25 mouse cellular contexts compared by ENCODE assay signal in the genomic region with DNA sequence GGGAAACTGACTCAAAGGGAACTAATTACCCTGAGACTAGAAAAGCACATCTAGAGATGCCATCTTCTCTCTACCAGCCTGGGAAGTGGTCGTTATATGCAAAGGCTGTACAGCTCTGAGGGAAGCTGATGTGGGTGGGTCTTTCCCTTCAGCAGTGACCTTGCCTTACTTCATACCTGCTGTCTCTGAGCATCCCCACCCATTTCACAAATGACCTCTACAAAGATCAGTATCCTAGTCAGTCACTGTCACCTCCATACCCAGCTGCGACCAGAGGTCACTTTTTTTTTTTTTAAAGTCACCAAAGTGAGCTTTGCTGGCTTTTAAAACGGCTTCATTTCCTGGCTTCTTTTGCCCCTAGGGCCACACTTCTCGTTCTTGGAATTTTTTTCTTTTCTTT.
DNase-seq lines count a peak whose midpoint lies in the region; ATAC-seq and TF ChIP-seq lines count a peak whose summit lies in the region.
"Had no signal": no experiment of that assay in that cellular context is flagged by ENCODE, and none has a peak within 500 bp of the region (broad histone marks: within the 10 kb centered on the region; RNA-seq: fewer than 3 reads in every experiment).

No protein-coding gene starts in this region.

- 0 out of 2 replicates have a peak overlapping the region, but pooled peaks have one; percentile 0 for H3K4me2 ChIP-seq in embryonic facial prominence, embryonic 15.5 days (replicated peaks)
- peak overlapping the region; percentile 16; the same call in 1 of the 2 replicates for H3K4me2 ChIP-seq in stomach, embryonic 14.5 days (replicated peaks; ENCODE audit: low read depth, low read length)
- H3K4me2 ChIP-seq in neural tube, embryonic 15.5 days = no peak overlapping the region
- H3K4me2 ChIP-seq: heart, embryonic 11.5 days; hindbrain, embryonic 15.5 days had no signal

- no peak overlapping the region for H3K27ac ChIP-seq in embryonic facial prominence, embryonic 15.5 days (replicated peaks)
- no peak overlapping the region for H3K27ac ChIP-seq in embryonic facial prominence, embryonic 10.5 days (replicated peaks)
- H3K27ac ChIP-seq in ES-E14 (ENCODE audit: insufficient read depth, low read depth, low read length, poor library complexity, severe bottlenecking) = no peak overlapping the region; the same call in 1 of the 2 replicates
- no peak overlapping the region for H3K27ac ChIP-seq in stomach, embryonic 14.5 days (ENCODE audit: low read length)
- H3K27ac ChIP-seq in neural tube, embryonic 15.5 days (replicated peaks) = no peak overlapping the region
- H3K27ac ChIP-seq: gastrocnemius, adult 2 months; hindbrain, embryonic 12.5 days; hindbrain, embryonic 15.5 days had no signal

- in situ Hi-C loops in ES-E14 (cut with MboI; ENCODE audit: low sequenced_read_pairs in 2 of 2, unreplicated experiment in 2 of 2) = no loop called here

- no peaks in the 10 kb centered on the region for H3K9me3 ChIP-seq in embryonic facial prominence, embryonic 15.5 days (replicated peaks)
- no peaks in the 10 kb centered on the region for H3K9me3 ChIP-seq in embryonic facial prominence, embryonic 10.5 days
- H3K9me3 ChIP-seq in E14TG2a.4 (ENCODE audit: low read length) (no peaks in the 10 kb centered on the region), ES-E14 (ENCODE audit: control insufficient read depth, insufficient read depth, low read depth, low read length) (no peaks in the 10 kb centered on the region)
- no peaks in the 10 kb centered on the region for H3K9me3 ChIP-seq in stomach, embryonic 14.5 days (ENCODE audit: control insufficient read depth, low read depth, low read length)
- H3K9me3 ChIP-seq in neural tube, embryonic 15.5 days (replicated peaks) = no peaks in the 10 kb centered on the region
- H3K9me3 ChIP-seq: hindbrain, embryonic 12.5 days; hindbrain, embryonic 15.5 days had no signal

- no peaks in the 10 kb centered on the region for H3K36me3 ChIP-seq in embryonic facial prominence, embryonic 15.5 days
- peaks cover 29% of the 10 kb centered on the region for H3K36me3 ChIP-seq in embryonic facial prominence, embryonic 10.5 days (replicated peaks)
- H3K36me3 ChIP-seq in E14TG2a.4 (ENCODE audit: insufficient read depth, low read length) (no peaks in the 10 kb centered on the region), ES-E14 (ENCODE audit: control insufficient read depth, insufficient read depth, low read length, poor library complexity, severe bottlenecking) (no peaks in the 10 kb centered on the region)
- H3K36me3 ChIP-seq in stomach, embryonic 14.5 days (ENCODE audit: control insufficient read depth, insufficient read depth, low read length) = peaks cover 18% of the 10 kb centered on the region
- no peaks in the 10 kb centered on the region for H3K36me3 ChIP-seq in neural tube, embryonic 15.5 days
- H3K36me3 ChIP-seq: G1E; hindbrain, embryonic 12.5 days; hindbrain, embryonic 15.5 days had no signal

- no peak for TF ChIP-seq CTCF in E14TG2a.4 (conservative IDR thresholded peaks at IDR 0.05; ENCODE audit: low read length)

- no peaks in the 10 kb centered on the region for H3K27me3 ChIP-seq in embryonic facial prominence, embryonic 15.5 days
- H3K27me3 ChIP-seq in embryonic facial prominence, embryonic 10.5 days (replicated peaks; ENCODE audit: low read depth, poor library complexity, severe bottlenecking) = peaks cover 37% of the 10 kb centered on the region; the same call in 1 of the 2 replicates
- peaks cover 25% of the 10 kb centered on the region for H3K27me3 ChIP-seq in E14TG2a.4 (ENCODE audit: insufficient read depth, low read length)
- no peaks in the 10 kb centered on the region for H3K27me3 ChIP-seq in stomach, embryonic 14.5 days (ENCODE audit: control insufficient read depth, insufficient read depth, low read length)
- H3K27me3 ChIP-seq in neural tube, embryonic 15.5 days (replicated peaks) = no peaks in the 10 kb centered on the region
- H3K27me3 ChIP-seq: hindbrain, embryonic 12.5 days; hindbrain, embryonic 15.5 days; Patski had no signal

- no peak overlapping the region for H3K4me3 ChIP-seq in embryonic facial prominence, embryonic 15.5 days (replicated peaks)
- no peak overlapping the region for H3K4me3 ChIP-seq in embryonic facial prominence, embryonic 10.5 days
- peak overlapping the region; percentile 62 for H3K4me3 ChIP-seq in E14TG2a.4 (replicated peaks; ENCODE audit: low read length)
- H3K4me3 ChIP-seq in ES-E14 (ENCODE audit: insufficient read depth in 1 of 2, low read depth in 1 of 2, low read length in 2 of 2, poor library complexity in 1 of 2, severe bottlenecking in 1 of 2) = no peak overlapping the region
- no peak overlapping the region for H3K4me3 ChIP-seq in stomach, embryonic 14.5 days (ENCODE audit: low read depth, low read length)
- H3K4me3 ChIP-seq in neural tube, embryonic 15.5 days (replicated peaks) = no peak overlapping the region
- H3K4me3 ChIP-seq: gastrocnemius, adult 2 months; hindbrain, embryonic 12.5 days; hindbrain, embryonic 15.5 days had no signal

- ATAC-seq in embryonic facial prominence, embryonic 15.5 days (ENCODE audit: insufficient number of reproducible peaks, low FRiP score, low TSS enrichment, low read depth) = no peak
- no peak for ATAC-seq in stomach, embryonic 14.5 days (ENCODE audit: insufficient number of reproducible peaks, insufficient read depth, low FRiP score, low read depth)
- no peak for ATAC-seq in neural tube, embryonic 15.5 days (ENCODE audit: low FRiP score)
- ATAC-seq: activated CD4-positive, CD25-positive, alpha-beta regulatory T cell, adult 4 months; forebrain, embryonic 14.5 days; forebrain, postnatal 0 days; Patski had no signal

- no peak overlapping the region for H3K9ac ChIP-seq in embryonic facial prominence, embryonic 15.5 days
- H3K9ac ChIP-seq in ES-E14 (ENCODE audit: insufficient read depth, low read depth, low read length, poor library complexity, severe bottlenecking) = no peak overlapping the region
- H3K9ac ChIP-seq in stomach, embryonic 14.5 days (replicated peaks; ENCODE audit: low read depth, low read length) = no peak overlapping the region
- H3K9ac ChIP-seq in neural tube, embryonic 15.5 days (replicated peaks) = no peak overlapping the region
- H3K9ac ChIP-seq: forebrain, postnatal 0 days; hindbrain, embryonic 12.5 days; hindbrain, embryonic 15.5 days had no signal

- WGBS in embryonic facial prominence, embryonic 15.5 days = 36% methylated on average over 4 of the region's 4 CpGs
- 42% methylated on average over 4 of the region's 4 CpGs for WGBS in embryonic facial prominence, embryonic 10.5 days
- 40% methylated on average over 4 of the region's 4 CpGs for WGBS in stomach, embryonic 14.5 days
- 45% methylated on average over 4 of the region's 4 CpGs for WGBS in neural tube, embryonic 15.5 days

- peaks cover 91% of the 10 kb centered on the region for H3K4me1 ChIP-seq in embryonic facial prominence, embryonic 15.5 days
- peaks cover 76% of the 10 kb centered on the region for H3K4me1 ChIP-seq in embryonic facial prominence, embryonic 10.5 days
- H3K4me1 ChIP-seq in E14TG2a.4 (replicated peaks; ENCODE audit: low read depth, low read length) (peaks cover 97% of the 10 kb centered on the region), ES-E14 (ENCODE audit: control insufficient read depth in 2 of 2, insufficient read depth in 2 of 2, low read length in 2 of 2, poor library complexity in 1 of 2) (peaks cover 8 to 34% of the 10 kb centered on the region in 2 experiments; a peak in 3 of 4 replicates)
- H3K4me1 ChIP-seq in stomach, embryonic 14.5 days (ENCODE audit: control insufficient read depth, insufficient read depth, low read length) = peaks cover 71% of the 10 kb centered on the region
- H3K4me1 ChIP-seq in neural tube, embryonic 15.5 days = peaks cover 36% of the 10 kb centered on the region

- DNase-seq in embryonic facial prominence, embryonic 10.5 days (ENCODE audit: low spot score) = no peak
- no peak for DNase-seq in ES-E14 (ENCODE audit: low read depth, low spot score)
- DNase-seq in left cerebral cortex, postnatal 36 days (ENCODE audit: low spot score in 2 of 2) = no peak
- no peak for DNase-seq in kidney, adult 11 months
- DNase-seq: adrenal gland, adult 8-10 months; adrenal gland, postnatal 25 days; cerebellum, adult 11-12 months; cerebellum, adult 8-10 months; cerebellum, postnatal 36 days; embryo, embryonic 11 days; forebrain, postnatal 0 days; gastrocnemius, adult 2 months; gastrocnemius, postnatal 14 days; heart, adult 11 months had no signal

- intact Hi-C loops in left cerebral cortex, postnatal 36 days (cut with DNase I) = no loop called here

TF ChIP-seq in ES-E14, 5 proteins besides CTCF, POLR2A, EP300 and RAD21:
- TF ChIP-seq ZNF384 (IDR thresholded peaks at IDR 0.05; ENCODE audit: low read depth, low read length) (peak; percentile 85), CHD2 (IDR thresholded peaks at IDR 0.05; ENCODE audit: low read depth, low read length) (no peak)
